22 mouse cellular contexts compared by ENCODE assay signal in the genomic region with DNA sequence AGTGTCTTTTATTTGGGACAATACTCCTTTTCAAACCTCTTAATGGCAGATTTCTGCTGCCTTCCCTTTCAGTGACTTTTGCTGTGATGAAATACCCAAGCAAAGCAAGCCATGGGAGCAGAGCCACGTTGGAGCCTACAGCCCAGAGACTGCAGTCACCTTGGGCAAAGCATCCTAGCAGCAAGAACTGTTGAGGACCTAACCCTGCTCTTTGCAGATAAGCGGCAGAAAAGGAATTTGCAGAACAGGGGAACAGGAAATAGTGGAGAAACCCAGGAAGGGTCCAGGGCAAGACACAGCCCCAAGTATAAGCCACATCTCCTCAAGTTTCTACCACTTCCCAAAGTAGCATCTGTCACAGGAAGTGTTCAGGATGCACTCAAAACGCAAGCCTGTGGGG.
DNase-seq lines count a peak whose midpoint lies in the region; ATAC-seq and TF ChIP-seq lines count a peak whose summit lies in the region.
"Had no signal": no experiment of that assay in that cellular context is flagged by ENCODE, and none has a peak within 500 bp of the region (broad histone marks: within the 10 kb centered on the region; RNA-seq: fewer than 3 reads in every experiment).

No protein-coding gene starts in this region.

- no peak overlapping the region for H3K9ac ChIP-seq in midbrain, embryonic 11.5 days (ENCODE audit: low read length)
- H3K9ac ChIP-seq in midbrain, embryonic 15.5 days: no peak overlapping the region

- no peak for ATAC-seq in midbrain, embryonic 11.5 days (ENCODE audit: low FRiP score)
- no peak for ATAC-seq in midbrain, embryonic 15.5 days (replicated peaks)
- ATAC-seq in monocyte, adult 5-6 weeks (replicated peaks; ENCODE audit: insufficient number of reproducible peaks, low FRiP score, low TSS enrichment, poor library complexity, severe bottlenecking): no peak
- ATAC-seq: activated CD4-positive, CD25-positive, alpha-beta regulatory T cell, adult 4 months; CD4-positive, CD25-positive, alpha-beta regulatory T cell, adult 4 months; Patski had no signal

- no peaks in the 10 kb centered on the region for H3K9me3 ChIP-seq in midbrain, embryonic 11.5 days (ENCODE audit: control insufficient read depth, low read length)
- no peaks in the 10 kb centered on the region for H3K9me3 ChIP-seq in midbrain, embryonic 15.5 days
- H3K9me3 ChIP-seq: G1E had no signal

- DNase-seq in left cerebral cortex, adult 2 months (ENCODE audit: extremely low spot score in 1 of 2, low spot score in 2 of 2): no peak
- no peak for DNase-seq in left cerebral cortex, postnatal 25 days (ENCODE audit: low spot score in 2 of 2)
- DNase-seq in midbrain, embryonic 11.5 days (ENCODE audit: low spot score, missing footprints): peak; percentile 73
- DNase-seq in 416B (ENCODE audit: low read depth): peak; percentile 61
- no peak for DNase-seq in lung, adult 18-20 months
- DNase-seq: adrenal gland, adult 2 months; adrenal gland, adult 8-10 months; adrenal gland, postnatal 10 days; adrenal gland, postnatal 14 days; adrenal gland, postnatal 25 days; adrenal gland, postnatal 36 days; B cell, adult 2 months; cerebellum, adult 11 months; cerebellum, adult 11-12 months; cerebellum, adult 18-20 months had no signal

- no peak overlapping the region for H3K4me3 ChIP-seq in left cerebral cortex, adult 2 months
- H3K4me3 ChIP-seq in midbrain, embryonic 11.5 days (ENCODE audit: low read depth, low read length): no peak overlapping the region
- no peak overlapping the region for H3K4me3 ChIP-seq in midbrain, embryonic 15.5 days
- no peak overlapping the region for H3K4me3 ChIP-seq in cortical plate, adult 2 months (ENCODE audit: insufficient read depth, low read length)

- intact Hi-C loops in left cerebral cortex, adult 2 months (cut with DNase I): loop anchor here (2.0 to 10.0 kb wide), 2 partner anchors 38 to 126 kb away; no protein-coding TSS in a partner anchor
- intact Hi-C loops in left cerebral cortex, postnatal 25 days (cut with DNase I): loop anchor here (2.0 to 10.0 kb wide), 3 partner anchors 38 to 126 kb away; no protein-coding TSS in a partner anchor

- no peak for TF ChIP-seq CTCF in left cerebral cortex, adult 2 months (IDR thresholded peaks at IDR 0.05)
- TF ChIP-seq CTCF in cortical plate, adult 2 months (IDR thresholded peaks at IDR 0.05; ENCODE audit: extremely low read depth, insufficient read depth, low read length): no peak

- H3K27ac ChIP-seq in left cerebral cortex, adult 2 months: peak overlapping the region; percentile 92
- no peak overlapping the region for H3K27ac ChIP-seq in midbrain, embryonic 11.5 days (ENCODE audit: low read depth, low read length)
- H3K27ac ChIP-seq in midbrain, embryonic 15.5 days: no peak overlapping the region
- peak overlapping the region; percentile 7; the same call in 1 of the 2 replicates for H3K27ac ChIP-seq in cortical plate, adult 2 months (ENCODE audit: insufficient read depth, low read length)

- TF ChIP-seq POLR2A in cortical plate, adult 2 months (IDR thresholded peaks at IDR 0.05; ENCODE audit: extremely low read depth, insufficient read depth, low read length): no peak

- no peaks in the 10 kb centered on the region for H3K36me3 ChIP-seq in midbrain, embryonic 11.5 days (ENCODE audit: control insufficient read depth, insufficient read depth, low read length)
- H3K36me3 ChIP-seq in midbrain, embryonic 15.5 days (replicated peaks): no peaks in the 10 kb centered on the region
- H3K36me3 ChIP-seq: G1E had no signal

- no peaks in the 10 kb centered on the region for H3K27me3 ChIP-seq in midbrain, embryonic 11.5 days (ENCODE audit: control insufficient read depth, insufficient read depth, low read length)
- no peaks in the 10 kb centered on the region for H3K27me3 ChIP-seq in midbrain, embryonic 15.5 days (replicated peaks)

- H3K4me2 ChIP-seq in midbrain, embryonic 11.5 days: no peak overlapping the region
- no peak overlapping the region for H3K4me2 ChIP-seq in midbrain, embryonic 15.5 days

- WGBS in midbrain, embryonic 11.5 days: 63% methylated on average over 3 of the region's 3 CpGs
- WGBS in midbrain, embryonic 15.5 days: 59% methylated on average over 3 of the region's 3 CpGs

- peaks cover 25% of the 10 kb centered on the region for H3K4me1 ChIP-seq in midbrain, embryonic 11.5 days (ENCODE audit: control insufficient read depth, insufficient read depth, low read length)
- H3K4me1 ChIP-seq in midbrain, embryonic 15.5 days: peaks cover 29% of the 10 kb centered on the region
- H3K4me1 ChIP-seq in cortical plate, adult 2 months (ENCODE audit: control insufficient read depth, insufficient read depth, low read length): peaks cover 12% of the 10 kb centered on the region

Comparison
In these comparisons a context has a peak if more than half of its experiments do, and no peak if none do; other contexts are left out.
1. DNase-seq: peak in midbrain, embryonic 11.5 days (single experiment) and 416B (single experiment); none in left cerebral cortex, adult 2 months (0 of 2), left cerebral cortex, postnatal 25 days (0 of 2) and lung, adult 18-20 months (0 of 2).
2. H3K27ac ChIP-seq: peak in left cerebral cortex, adult 2 months (single experiment) and cortical plate, adult 2 months (single experiment); none in midbrain, embryonic 11.5 days (single experiment) and midbrain, embryonic 15.5 days (single experiment).